Mouse (Mus musculus) gastrocnemius, postnatal 36 days (tissue): ENCODE data around the gene Fus. TPM values are rescaled to one million over a fixed set of nuclear protein-coding genes. Genes with fewer than 3 reads are reported as not detected.

ENCODE experiments used
- DNase-seq, 2 experiments: peaks; one replicate each; pipeline ENCODE4 v3.0.0; 2022
- intact Hi-C: fragments of 180-260 bp; cut with DNase I; formaldehyde crosslinking; loops from one replicate; pipeline ENCODE4 v1.15.1; 2025
- total RNA-seq, 2 experiments: library from RNA; stranded (reverse); gene quantifications; 2 replicates each; pipeline ENCODE4 v1.2.3; 2021

Gene Fus
- total RNA-seq, 2 experiments from 2014 or later: 60.9 to 92.2 TPM

DNA sequence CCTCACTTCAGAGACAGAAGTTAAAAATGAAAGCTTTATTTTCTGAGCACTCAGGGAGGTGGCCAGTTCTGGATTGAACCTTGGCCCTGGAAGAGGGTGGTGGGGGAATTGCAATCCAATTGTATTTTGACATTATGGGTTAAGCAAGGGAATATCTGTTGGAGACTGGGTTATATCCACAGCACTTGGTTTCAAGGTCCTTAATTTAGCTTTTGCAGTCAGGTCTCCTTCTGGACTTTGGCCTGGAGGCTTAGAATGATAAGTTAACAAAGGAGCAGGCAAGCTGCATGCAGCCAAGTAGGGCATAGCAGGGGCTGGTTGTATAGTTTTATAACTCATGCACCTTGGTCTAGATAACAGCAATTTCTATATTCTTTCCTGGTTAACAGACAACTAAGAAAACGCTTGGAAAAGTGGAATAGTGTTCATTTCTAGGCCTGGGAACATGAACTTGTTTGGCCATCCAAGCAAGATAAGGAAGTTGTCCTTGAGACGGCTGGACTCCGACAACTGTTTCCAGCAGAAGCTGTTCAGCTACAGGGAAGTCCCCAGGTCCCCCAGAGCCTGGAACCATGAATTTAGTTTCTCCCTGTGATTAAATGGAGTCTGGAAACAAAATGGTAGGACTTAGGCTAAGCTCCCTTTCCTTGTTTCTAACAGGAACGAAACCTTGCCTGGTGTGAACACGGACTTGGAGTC, 65.2 kb downstream of the Fus start:
- intact Hi-C loops: no loop called here
- DNase-seq: no peak

GRCm38 (mm10) chr7:128032989-128033293, 65.7 kb downstream of the Fus start:
- no peak for DNase-seq
- intact Hi-C loops: no loop called here

DNA sequence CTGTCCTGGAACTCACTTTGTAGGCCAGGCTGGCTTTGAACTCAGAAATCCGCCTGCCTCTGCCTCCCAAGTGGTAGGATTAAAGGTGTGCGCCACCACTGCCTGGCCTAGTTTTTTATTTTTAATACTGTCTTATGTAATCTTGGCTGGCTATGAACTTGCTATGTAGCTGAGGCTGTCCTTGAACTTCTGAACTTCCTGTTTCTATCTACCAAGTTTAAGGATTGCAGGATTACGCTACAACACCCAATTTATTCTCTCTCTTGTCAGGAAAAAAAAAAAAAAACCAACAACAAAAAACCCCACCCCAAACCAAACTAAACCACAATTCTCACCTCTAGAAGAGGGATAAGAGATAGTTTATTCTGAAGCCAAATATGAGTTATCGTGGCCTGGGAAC, 66.4 kb downstream of the Fus start:
- no peak for DNase-seq
- intact Hi-C loops: no loop called here

Other genes with a start within 250 kb of the Fus start
- not detected for gene Ctf2, start 235.3 kb upstream of the Fus start, total RNA-seq
- 1 to 10 TPM; 1.9 to 2.5 TPM for gene Fbxl19, start 222.9 kb upstream of the Fus start, total RNA-seq
- 1 to 10 TPM; 8.4 to 9.2 TPM for gene Orai3, start 197.6 kb upstream of the Fus start, total RNA-seq
- gene Setd1a, start 190.8 kb upstream of the Fus start, total RNA-seq: 10 to 100 TPM; 13.0 to 21.3 TPM
- gene Gm49388, start 181.8 kb upstream of the Fus start, total RNA-seq: 1 to 10 TPM in 1 of 2 experiments, under 1 TPM in 1; 0.31 to 2.1 TPM
- gene Hsd3b7, start 166.9 kb upstream of the Fus start, total RNA-seq: 1 to 10 TPM; 5.5 to 5.6 TPM
- gene Stx4a, start 143.2 kb upstream of the Fus start, total RNA-seq: 10 to 100 TPM; 43.0 to 47.4 TPM
- 1 to 10 TPM in 1 of 2 experiments, under 1 TPM in 1; 0.64 to 1.1 TPM for gene Stx1b, start 142.9 kb upstream of the Fus start, total RNA-seq
- gene Zfp646, start 91.2 kb upstream of the Fus start, total RNA-seq: 10 to 100 TPM; 10.4 to 12.7 TPM
- gene Zfp668, start 90.6 kb upstream of the Fus start, total RNA-seq: 1 to 10 TPM; 2.4 to 3.6 TPM
- 1 to 10 TPM; 1.5 to 1.7 TPM for gene Prss53, start 76.5 kb upstream of the Fus start, total RNA-seq
- gene Gm21974, start 72.0 kb upstream of the Fus start, total RNA-seq: not detected
- gene Vkorc1, start 71.8 kb upstream of the Fus start, total RNA-seq: 10 to 100 TPM; 10.6 to 12.2 TPM
- 100 to 1,000 TPM; 155 TPM for gene Bckdk, start 63.4 kb upstream of the Fus start, total RNA-seq
- 10 to 100 TPM; 20.7 to 20.9 TPM for gene Kat8, start 54.9 kb upstream of the Fus start, total RNA-seq
- not detected for gene Prss8, start 37.4 kb upstream of the Fus start, total RNA-seq
- 1 to 10 TPM; 6.5 to 7.2 TPM for gene Prss36, start 20.7 kb upstream of the Fus start, total RNA-seq
- gene Pycard, start 26.4 kb downstream of the Fus start, total RNA-seq: 1 to 10 TPM; 1.2 to 1.6 TPM
- 100 to 1,000 TPM; 200 to 226 TPM for gene Trim72, start 36.5 kb downstream of the Fus start, total RNA-seq
- gene Itgam, start 95.2 kb downstream of the Fus start, total RNA-seq: 1 to 10 TPM; 1.6 TPM
- gene Gm49368, start 95.2 kb downstream of the Fus start, total RNA-seq: under 1 TPM in 1 of 2 experiments, not detected in 1; 0.05 TPM
- under 1 TPM; 0.15 to 0.67 TPM for gene Itgax, start 162.1 kb downstream of the Fus start, total RNA-seq
- not detected for gene Itgad, start 186.9 kb downstream of the Fus start, total RNA-seq
- gene Cox6a2, start 238.9 kb downstream of the Fus start, total RNA-seq: 1,000 to 10,000 TPM; 1,297 to 1,662 TPM